Mouse (Mus musculus) CH12.LX (cell line): ENCODE data around the gene Trmt10a. TPM values are rescaled to one million over a fixed set of nuclear protein-coding genes. Genes with fewer than 3 reads are reported as not detected.

Source experiments
- DNase-seq: peaks from one replicate; pipeline ENCODE4 v3.0.0-alpha.2; 2013; ENCODE audit errors: extremely low read depth
- H3K27ac ChIP-seq: 2 replicates; pipeline ENCODE4 v1.5.1; 2012; ENCODE audit warnings: low read depth, mild to moderate bottlenecking, control low read depth, moderate library complexity; ENCODE audit not compliant: insufficient read depth
- H3K27me3 ChIP-seq: replicated peaks from 2 replicates; pipeline ENCODE3; 2012; ENCODE audit warnings: inconsistent platforms
- H3K36me3 ChIP-seq, 2 experiments: replicated peaks in 1 of 2; 2 replicates each; pipeline versions ENCODE3 to v1.6.1; 2012; ENCODE audit warnings: inconsistent platforms in 1 of 2, low read length in 1 of 2, mild to moderate bottlenecking in 1 of 2, mixed read lengths in 1 of 2, moderate library complexity in 1 of 2; ENCODE audit not compliant: control insufficient read depth in 1 of 2, insufficient read depth in 1 of 2
- H3K4me1 ChIP-seq, 2 experiments: 2 replicates each; pipeline ENCODE4 v1.6.1; 2012; ENCODE audit warnings: inconsistent platforms in 1 of 2, moderate library complexity in 1 of 2; ENCODE audit not compliant: insufficient read depth in 2 of 2, control insufficient read depth in 1 of 2
- H3K4me2 ChIP-seq: 2 replicates; pipeline ENCODE4 v1.6.1; 2012; ENCODE audit warnings: low read depth, mild to moderate bottlenecking, control low read depth; ENCODE audit not compliant: poor library complexity, insufficient read depth, severe bottlenecking
- H3K4me3 ChIP-seq, 3 experiments: fragments of 150-350 bp in 1 of 3; sonication (generic) in 1 of 3; replicated peaks in 1 of 3; 2 replicates each; pipeline versions ENCODE3 to v1.5.1; 2011 to 2012; ENCODE audit warnings: low read depth in 2 of 3, low read length in 2 of 3, mild to moderate bottlenecking in 2 of 3, moderate library complexity in 2 of 3, control low read depth in 1 of 3, improper control_type of control experiment in 1 of 3, inconsistent platforms in 1 of 3, mixed read lengths in 1 of 3; ENCODE audit not compliant: poor library complexity in 1 of 3
- H3K79me2 ChIP-seq: replicated peaks from 2 replicates; pipeline ENCODE4 v1.6.1; 2012; ENCODE audit warnings: mild to moderate bottlenecking, moderate library complexity; ENCODE audit not compliant: control insufficient read depth, poor library complexity, insufficient read depth, severe bottlenecking; ENCODE audit errors: extremely low read depth
- H3K9ac ChIP-seq: 2 replicates; pipeline ENCODE4 v1.6.1; 2012; ENCODE audit warnings: low read depth, mild to moderate bottlenecking, control low read depth, moderate library complexity; ENCODE audit not compliant: insufficient read depth
- H3K9me3 ChIP-seq: replicated peaks from 2 replicates; pipeline ENCODE3; 2012; ENCODE audit warnings: low read length, inconsistent platforms, mixed read lengths
- BHLHE40 ChIP-seq: IDR thresholded peaks from 2 replicates; pipeline ENCODE4 v1.6.1; 2011; ENCODE audit warnings: mild to moderate bottlenecking, low read depth, low read length, improper control_type of control experiment
- EP300 ChIP-seq: IDR thresholded peaks from 2 replicates; pipeline ENCODE4 v1.6.1; 2011; ENCODE audit warnings: low read length, improper control_type of control experiment
- GABPA ChIP-seq: IDR thresholded peaks from 2 replicates; pipeline ENCODE4 v1.6.1; 2012; ENCODE audit warnings: low read depth, low read length, improper control_type of control experiment, inconsistent platforms; ENCODE audit not compliant: insufficient replicate concordance
- HCFC1 ChIP-seq: IDR thresholded peaks from 2 replicates; pipeline ENCODE4 v1.6.1; 2012; ENCODE audit warnings: low read depth, mild to moderate bottlenecking, inconsistent platforms, low read length, improper control_type of control experiment
- IRF4 ChIP-seq: IDR thresholded peaks from 2 replicates; pipeline ENCODE4 v1.6.1; 2014; ENCODE audit warnings: low read depth, mild to moderate bottlenecking, inconsistent platforms, low read length, improper control_type of control experiment
- JUND ChIP-seq: conservative IDR thresholded peaks from 2 replicates; pipeline ENCODE4 v1.6.1; 2011; ENCODE audit warnings: low read depth, low read length, improper control_type of control experiment
- KAT2A ChIP-seq: IDR thresholded peaks from 2 replicates; pipeline ENCODE4 v1.6.1; 2012; ENCODE audit warnings: low read length, improper control_type of control experiment, inconsistent platforms; ENCODE audit not compliant: insufficient replicate concordance
- MAX ChIP-seq: IDR thresholded peaks from 2 replicates; pipeline ENCODE4 v1.6.1; 2011; ENCODE audit warnings: low read length, improper control_type of control experiment
- MAZ ChIP-seq: IDR thresholded peaks from 2 replicates; pipeline ENCODE4 v1.6.1; 2012; ENCODE audit warnings: low read depth, mild to moderate bottlenecking, inconsistent platforms, low read length, improper control_type of control experiment, moderate library complexity
- MYC ChIP-seq: IDR thresholded peaks from 2 replicates; pipeline ENCODE4 v1.6.1; 2011; ENCODE audit warnings: low read depth, mild to moderate bottlenecking, improper control_type of control experiment, low read length
- PAX5 ChIP-seq: IDR thresholded peaks from 2 replicates; pipeline ENCODE4 v1.6.1; 2012; ENCODE audit warnings: low read length, inconsistent platforms, mixed read lengths
- POLR2A ChIP-seq: IDR thresholded peaks from 2 replicates; pipeline ENCODE4 v1.6.1; 2011; ENCODE audit warnings: low read depth, mild to moderate bottlenecking, improper control_type of control experiment, low read length
- POLR2AphosphoS2 ChIP-seq: IDR thresholded peaks from 2 replicates; pipeline ENCODE4 v1.6.1; 2011; ENCODE audit warnings: low read depth, low read length, improper control_type of control experiment
- TBP ChIP-seq: conservative IDR thresholded peaks from 2 replicates; pipeline ENCODE4 v1.6.1; 2011; ENCODE audit warnings: low read depth, low read length, improper control_type of control experiment
- TCF12 ChIP-seq: IDR thresholded peaks from 2 replicates; pipeline ENCODE4 v1.6.1; 2014; ENCODE audit warnings: low read depth, mild to moderate bottlenecking, inconsistent platforms, low read length, improper control_type of control experiment
- ZMIZ1 ChIP-seq: IDR thresholded peaks from 2 replicates; pipeline ENCODE4 v1.6.1; 2012; ENCODE audit warnings: low read depth, mild to moderate bottlenecking, inconsistent platforms, low read length, improper control_type of control experiment
- dilution Hi-C: fragments of 300-500 bp; cut with MboI; formaldehyde crosslinking; loops from 2 replicates; pipeline ENCODE4 v1.14.3; 2020; ENCODE audit warnings: low sequenced_read_pairs; ENCODE audit not compliant: extremely low pct_unique_long_range_greater_than_20kb, extremely low pct_ligation_motif_present
- in situ Hi-C: fragments of 300-500 bp; cut with MboI; formaldehyde crosslinking; loops from 3 replicates; pipeline ENCODE4 v1.14.3; 2019; ENCODE audit warnings: low sequenced_read_pairs, low pct_ligation_motif_present, low pct_unique_long_range_greater_than_20kb, mixed read lengths
- polyA plus RNA-seq: library from polyadenylated mRNA; unstranded; fragments of >175 nt; gene quantifications from 2 replicates; pipeline ENCODE4 v1.2.1, GENCODE M21; 2012; ENCODE audit warnings: low read depth; ENCODE audit not compliant: insufficient read length
- total RNA-seq, 2 experiments: library from RNA; depleted of rRNA; stranded (reverse); fragments of 300-350 nt in 1 of 2; fragments of >200 nt in 1 of 2; gene quantifications; 2 replicates each; pipeline ENCODE4 v1.2.3; 2012 to 2014

Trmt10a gene
- total and polyA plus RNA-seq, 3 experiments = 31.6 to 65.7 (median 38.0) TPM

DNA sequence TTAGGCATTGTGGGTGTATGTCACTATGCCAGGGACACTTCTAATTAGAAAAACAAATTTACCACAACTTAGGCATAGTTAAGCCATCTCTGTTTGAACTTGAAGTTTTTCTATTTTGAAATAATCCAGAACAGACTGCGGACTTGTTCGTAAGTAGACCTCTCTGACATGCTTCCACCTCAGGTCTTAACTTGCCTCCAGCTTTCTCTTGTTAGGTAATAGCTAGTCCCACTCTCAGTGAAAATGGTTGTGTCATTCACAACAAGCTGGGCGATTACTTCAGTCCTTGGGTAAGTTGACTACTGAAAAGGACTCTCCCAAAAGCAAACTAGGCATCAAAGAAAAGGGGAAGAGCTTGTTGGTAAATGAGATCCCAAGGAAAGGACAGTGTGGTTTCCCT lies 65.6 kb downstream of the Trmt10a start:
- dilution Hi-C loops (no loop called here), in situ Hi-C loops (no loop called here)
- peaks cover 0 to 10% of the 10 kb centered on the region in 2 experiments; a peak in 2 of 4 replicates for H3K4me1 ChIP-seq
- no peak overlapping the region for H3K9ac ChIP-seq
- no peaks in the 10 kb centered on the region for H3K36me3 ChIP-seq
- H3K79me2 ChIP-seq = no peaks in the 10 kb centered on the region
- TF ChIP-seq TCF12 (no peak), EP300 (no peak), GABPA (no peak), POLR2A (no peak), POLR2AphosphoS2 (no peak), HCFC1 (no peak), MYC (no peak), MAX (no peak), BHLHE40 (no peak), IRF4 (no peak), ZMIZ1 (no peak), PAX5 (no peak), MAZ (no peak), KAT2A (no peak), TBP (no peak), JUND (no peak)
- no peak overlapping the region for H3K4me2 ChIP-seq
- H3K4me3 ChIP-seq = no peak overlapping the region
- no peak for DNase-seq
- no peaks in the 10 kb centered on the region for H3K27me3 ChIP-seq
- no peak overlapping the region for H3K27ac ChIP-seq
- H3K9me3 ChIP-seq = peaks cover 4% of the 10 kb centered on the region

Other genes with a start within 250 kb of the Trmt10a start
- gene Lamtor3, start 224.9 kb upstream of the Trmt10a start, total RNA-seq (2012; rRNA removed) = 146 and 169 TPM in 2 replicates
- gene Lamtor3, start 224.9 kb upstream of the Trmt10a start, total RNA-seq (2014; rRNA removed) = 245 and 260 TPM in 2 replicates
- gene Lamtor3, start 224.9 kb upstream of the Trmt10a start, polyA plus RNA-seq = 147 and 155 TPM in 2 replicates
- 55.5 and 63.6 TPM in 2 replicates for gene Dapp1, start 161.9 kb upstream of the Trmt10a start, total RNA-seq (2012; rRNA removed)
- 53.5 and 66.4 TPM in 2 replicates for gene Dapp1, start 161.9 kb upstream of the Trmt10a start, total RNA-seq (2014; rRNA removed)
- gene Dapp1, start 161.9 kb upstream of the Trmt10a start, polyA plus RNA-seq = 62.8 and 81.7 TPM in 2 replicates
- 1.3 and 2.0 TPM in 2 replicates for gene 1110002E22Rik, start 78.4 kb upstream of the Trmt10a start, total RNA-seq (2012; rRNA removed)
- gene 1110002E22Rik, start 78.4 kb upstream of the Trmt10a start, total RNA-seq (2014; rRNA removed) = 0.43 and 0.66 TPM in 2 replicates
- 2.3 and 2.6 TPM in 2 replicates for gene 1110002E22Rik, start 78.4 kb upstream of the Trmt10a start, polyA plus RNA-seq
- 0.13 TPM in 1 of 2 replicates, not detected in the other for gene Gm5105, start 76.1 kb upstream of the Trmt10a start, total RNA-seq (2012; rRNA removed)
- gene Gm5105, start 76.1 kb upstream of the Trmt10a start, total RNA-seq (2014; rRNA removed) = not detected in 2 replicates
- gene Gm5105, start 76.1 kb upstream of the Trmt10a start, polyA plus RNA-seq = not detected in 2 replicates
- 4.0 and 4.5 TPM in 2 replicates for gene Mttp, start 1.5 kb downstream of the Trmt10a start, total RNA-seq (2012; rRNA removed)
- 6.2 and 6.3 TPM in 2 replicates for gene Mttp, start 1.5 kb downstream of the Trmt10a start, total RNA-seq (2014; rRNA removed)
- gene Mttp, start 1.5 kb downstream of the Trmt10a start, polyA plus RNA-seq = 5.9 and 6.0 TPM in 2 replicates
- not detected in 2 replicates for gene 4930579F01Rik, start 50.4 kb downstream of the Trmt10a start, total RNA-seq (2012; rRNA removed)
- gene 4930579F01Rik, start 50.4 kb downstream of the Trmt10a start, total RNA-seq (2014; rRNA removed) = not detected in 2 replicates
- not detected in 2 replicates for gene 4930579F01Rik, start 50.4 kb downstream of the Trmt10a start, polyA plus RNA-seq
- not detected in 2 replicates for gene Adh7, start 74.3 kb downstream of the Trmt10a start, total RNA-seq (2012; rRNA removed)
- gene Adh7, start 74.3 kb downstream of the Trmt10a start, total RNA-seq (2014; rRNA removed) = not detected in 2 replicates
- gene Adh7, start 74.3 kb downstream of the Trmt10a start, polyA plus RNA-seq = not detected in 2 replicates
- 0.13 TPM in 1 of 2 replicates, not detected in the other for gene Adh1, start 117.5 kb downstream of the Trmt10a start, total RNA-seq (2012; rRNA removed)
- gene Adh1, start 117.5 kb downstream of the Trmt10a start, total RNA-seq (2014; rRNA removed) = not detected in 2 replicates
- not detected in 2 replicates for gene Adh1, start 117.5 kb downstream of the Trmt10a start, polyA plus RNA-seq
- not detected in 2 replicates for gene Adh6a, start 169.8 kb downstream of the Trmt10a start, total RNA-seq (2012; rRNA removed)
- gene Adh6a, start 169.8 kb downstream of the Trmt10a start, total RNA-seq (2014; rRNA removed) = not detected in 2 replicates
- gene Adh6a, start 169.8 kb downstream of the Trmt10a start, polyA plus RNA-seq = not detected in 2 replicates
- not detected in 2 replicates for gene Adh6b, start 198.3 kb downstream of the Trmt10a start, total RNA-seq (2012; rRNA removed)
- not detected in 2 replicates for gene Adh6b, start 198.3 kb downstream of the Trmt10a start, total RNA-seq (2014; rRNA removed)
- gene Adh6b, start 198.3 kb downstream of the Trmt10a start, polyA plus RNA-seq = not detected in 2 replicates